Mouse (Mus musculus): ENCODE results near the gene Slc25a53. TPM values are rescaled to one million over a fixed set of nuclear protein-coding genes. Genes with fewer than 3 reads are reported as not detected.
A peak's percentile ranks its signal among the peaks of the same experiment; 100 is the strongest.
"Not testable (repeated sequence)": the region's sequence is repeated elsewhere in the genome, so short reads cannot be mapped to it uniquely, and the experiment has no call there.

Slc25a53 gene
- total RNA-seq, 2 experiments from 2014 or later, result 5.7 to 6.2 TPM

DNA sequence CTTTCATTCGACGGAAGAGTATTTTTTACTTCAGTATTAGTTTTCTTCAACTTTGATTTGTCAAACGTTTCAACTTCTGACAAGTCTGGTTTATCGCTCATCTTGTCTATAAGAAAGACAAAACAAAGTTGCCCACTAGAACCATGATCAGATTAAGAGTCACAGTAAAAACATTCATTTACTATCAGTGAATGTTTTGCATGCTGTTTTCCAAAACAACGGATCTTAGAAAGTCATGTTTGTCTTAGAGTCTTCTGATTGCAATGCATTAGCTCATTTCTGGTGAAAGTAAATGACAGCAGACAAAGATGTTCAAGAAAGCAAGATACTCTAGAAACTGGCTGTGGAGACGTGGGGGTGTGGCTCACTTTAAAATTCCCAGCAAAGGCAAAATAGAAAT lies 62.7 kb downstream of the Slc25a53 start, which contains the start of gene Tmsb15b2:
Tmsb15b2 (minus strand) TSS at position 101 of the 400 bp plus-strand sequence.
- DNase-seq (ENCODE audit: low spot score in 2 of 2), result not testable (repeated sequence)

DNA sequence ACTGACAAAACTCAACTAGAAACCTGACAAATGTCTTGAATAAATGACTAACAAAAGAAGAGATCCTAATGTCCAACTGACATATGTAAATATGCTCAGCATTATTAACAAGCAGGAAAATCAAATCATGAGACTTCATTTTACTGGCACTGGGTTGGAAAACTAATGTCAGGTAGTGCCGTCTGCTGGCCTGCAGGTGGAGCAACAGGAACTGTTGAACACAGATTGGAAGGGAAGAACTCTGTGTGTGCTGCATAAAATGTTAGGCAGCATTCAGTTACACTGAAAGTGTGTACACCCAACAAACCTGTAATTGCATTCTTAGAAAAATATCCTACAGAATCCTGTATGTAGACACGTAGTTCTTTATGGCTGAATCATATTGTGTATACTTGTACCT lies 78.4 kb downstream of the Slc25a53 start:
- no peak for DNase-seq (ENCODE audit: low spot score in 2 of 2)

DNA sequence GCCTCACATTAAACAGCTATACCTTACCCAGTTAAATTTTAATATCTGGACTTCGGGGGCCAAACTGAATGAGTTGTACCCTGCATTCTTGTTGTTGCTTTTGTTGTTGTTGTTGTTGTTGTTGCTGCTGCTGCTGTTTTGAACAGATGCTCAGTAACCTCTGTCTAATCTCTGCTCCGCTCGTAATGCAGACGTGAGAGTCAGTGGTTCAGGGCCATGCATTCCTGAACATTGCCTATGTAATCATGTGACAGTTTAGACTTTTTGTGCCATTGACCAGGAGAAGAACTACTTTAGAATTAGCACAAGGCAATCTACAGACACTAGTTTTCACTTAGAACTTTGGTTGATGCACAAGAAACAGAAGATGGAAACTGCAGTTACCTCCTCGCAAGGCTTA lies 79.8 kb downstream of the Slc25a53 start:
- not testable (repeated sequence) for DNase-seq (ENCODE audit: low spot score in 2 of 2)

DNA sequence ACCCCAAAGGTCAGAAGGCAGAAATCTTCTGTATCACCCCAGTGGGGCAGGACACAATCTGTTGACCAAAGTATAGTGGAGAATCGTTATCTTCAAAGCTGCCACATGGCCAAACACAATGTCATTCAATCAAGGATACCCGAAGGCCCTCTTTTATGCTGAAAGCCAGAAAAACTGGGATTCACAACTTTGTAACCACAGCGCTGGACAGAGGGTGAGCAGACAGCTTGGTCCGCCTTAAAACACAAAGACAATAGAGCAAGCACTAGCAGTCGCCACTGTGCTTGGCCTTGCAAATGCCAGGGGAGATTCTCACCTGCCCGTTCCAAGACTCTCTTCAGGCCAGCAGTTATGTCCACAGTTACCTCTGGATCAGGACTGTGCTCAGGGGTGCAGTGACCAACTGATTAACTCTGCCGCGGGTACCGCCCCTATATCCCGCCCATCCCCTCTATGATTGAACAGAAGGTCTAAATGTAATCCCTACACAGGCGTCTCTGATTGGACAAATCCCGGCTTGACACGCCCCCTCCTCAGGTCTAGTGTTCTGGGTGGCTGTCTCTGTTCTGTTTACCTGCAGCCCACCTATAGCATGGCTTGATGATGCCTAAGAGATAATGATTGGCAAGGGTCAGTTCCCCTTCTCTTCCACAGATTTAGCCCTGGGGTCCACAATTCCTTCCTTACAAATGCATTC lies 80.4 kb downstream of the Slc25a53 start:
- DNase-seq (ENCODE audit: low spot score in 2 of 2), result peak in 1 of 2 experiments; percentile 21

DNA sequence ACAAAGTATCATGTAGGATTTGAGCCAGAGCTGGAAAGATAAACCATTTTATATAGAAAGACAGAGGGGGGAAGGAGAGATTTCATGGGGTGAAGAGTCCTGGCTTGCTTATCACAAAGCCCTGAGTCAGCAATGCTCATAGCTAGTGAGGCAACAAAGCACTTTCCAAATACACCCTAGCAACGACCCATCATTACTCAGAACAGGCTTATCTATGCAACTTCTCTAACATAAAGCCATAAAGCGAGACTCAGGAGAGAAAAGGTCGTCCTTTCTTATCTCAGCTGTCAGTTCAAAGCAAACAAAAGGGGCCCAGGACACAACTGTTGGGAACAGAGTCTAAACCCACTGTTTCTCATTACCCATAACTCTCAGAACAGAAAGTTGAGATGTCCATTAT lies 100.1 kb downstream of the Slc25a53 start:
- DNase-seq (ENCODE audit: low spot score in 2 of 2), result no peak

Other genes starting within 250 kb of the Slc25a53 start
- gene Plp1, start 215.6 kb downstream of the Slc25a53 start, total RNA-seq (2021), result 1 to 10 TPM; 3.5 to 4.0 TPM
- under 1 TPM; 0.36 to 0.67 TPM for gene Rab9b, start 169.5 kb downstream of the Slc25a53 start, total RNA-seq (2021)
- not detected for gene H2bfm, start 111.0 kb downstream of the Slc25a53 start, total RNA-seq (2021)
- gene Tmsb15b2, start 62.8 kb downstream of the Slc25a53 start, total RNA-seq (2021), result 10 to 100 TPM; 11.7 to 24.1 TPM
- not detected for gene Tmsb15l, start 61.4 kb downstream of the Slc25a53 start, total RNA-seq (2021)
- gene Tmsb15b1, start 61.4 kb downstream of the Slc25a53 start, total RNA-seq (2021), result 1 to 10 TPM; 3.2 to 4.8 TPM
- 10 to 100 TPM; 14.2 to 17.2 TPM for gene Zcchc18, start 45.1 kb downstream of the Slc25a53 start, total RNA-seq (2021)
- 1 to 10 TPM; 4.8 to 5.0 TPM for gene Fam199x, start 11.3 kb upstream of the Slc25a53 start, total RNA-seq (2021)
- not detected for gene Esx1, start 83.8 kb upstream of the Slc25a53 start, total RNA-seq (2021)